In genomic region chr1:190495741-190496520, GRCm38 (mm10) we compare ENCODE assay signal across 20 mouse cellular contexts.
DNase-seq lines count a peak whose midpoint lies in the region; ATAC-seq lines count a peak whose summit lies in the region.
"Had no signal": no experiment of that assay in that cellular context is flagged by ENCODE, and none has a peak within 500 bp of the region (broad histone marks: within the 10 kb centered on the region; RNA-seq: fewer than 3 reads in every experiment).

No protein-coding gene starts in this region.

- peak; percentile 74 for DNase-seq in heart, adult 11 months
- no peak for DNase-seq in heart, postnatal 4 days
- peak; percentile 14 for DNase-seq in left cerebral cortex, postnatal 4 days
- DNase-seq in left cerebral cortex, adult 11 months (ENCODE audit: low spot score), result no peak
- DNase-seq in right cerebral cortex, postnatal 25 days, result peak; percentile 15
- no peak for DNase-seq in right cerebral cortex, postnatal 36 days (ENCODE audit: low spot score in 2 of 2)
- no peak for DNase-seq in adipocyte (ENCODE audit: low spot score)
- DNase-seq: adrenal gland, postnatal 36 days; B cell, adult 2 months; cerebellum, adult 9-11 months; embryo, embryonic 11 days; gastrocnemius, postnatal 36 days; kidney, adult 18-20 months; kidney, postnatal 10 days; spleen, adult 18-20 months; thymus, adult 2 months had no signal

- intact Hi-C loops in left cerebral cortex, postnatal 4 days (cut with DNase I), result no loop called here

- ATAC-seq in inflammation-experienced regulatory T-cells, adult 6 months, result no peak
- ATAC-seq: hindbrain, postnatal 0 days; lung, postnatal 0 days; midbrain, embryonic 16.5 days had no signal

Comparison
In these comparisons a context has a peak if more than half of its experiments do, and no peak if none do; other contexts are left out.
1. DNase-seq: peak in heart, adult 11 months (single experiment), left cerebral cortex, postnatal 4 days (single experiment) and right cerebral cortex, postnatal 25 days (single experiment); none in heart, postnatal 4 days (single experiment), left cerebral cortex, adult 11 months (single experiment), right cerebral cortex, postnatal 36 days (0 of 2) and adipocyte (single experiment).